Mouse (Mus musculus): ENCODE results near the gene Armh1. TPM values are rescaled to one million over a fixed set of nuclear protein-coding genes. Genes with fewer than 3 reads are reported as not detected.

The Armh1 gene
- polyA plus RNA-seq, 1 experiment = not detected

DNA sequence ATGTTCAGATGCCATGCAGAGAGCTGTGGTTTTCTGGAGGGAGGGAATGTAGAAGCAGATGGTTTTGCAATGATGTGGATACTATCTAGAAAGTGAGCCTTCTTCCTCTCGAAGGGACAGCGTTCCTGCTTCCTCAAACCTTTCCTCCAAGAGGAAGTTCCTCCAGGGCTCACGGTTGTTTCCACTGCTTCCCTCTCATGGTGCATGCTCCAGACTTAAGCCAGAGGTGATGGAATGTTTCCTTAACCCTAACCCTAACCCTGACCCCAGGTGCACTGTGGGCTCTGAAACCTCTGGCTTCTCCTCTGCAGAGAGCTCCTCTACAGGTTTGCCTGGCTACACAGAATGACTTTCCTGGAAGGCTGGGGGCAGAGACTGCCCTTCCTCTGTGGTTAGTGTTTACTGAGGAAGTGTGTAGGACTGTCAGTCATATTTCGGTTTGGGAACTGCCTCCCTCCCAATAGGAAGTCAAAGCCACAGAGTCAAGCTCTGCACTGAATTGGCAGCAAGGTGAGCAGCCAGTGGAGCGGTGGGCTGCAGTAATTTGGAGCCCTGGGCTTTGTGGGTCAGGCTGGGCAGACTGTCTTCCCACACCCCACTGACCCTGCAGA, 2.2 kb upstream of the Armh1 start:
- peaks cover 44% of the 10 kb centered on the region for H3K27me3 ChIP-seq (replicated peaks)

DNA sequence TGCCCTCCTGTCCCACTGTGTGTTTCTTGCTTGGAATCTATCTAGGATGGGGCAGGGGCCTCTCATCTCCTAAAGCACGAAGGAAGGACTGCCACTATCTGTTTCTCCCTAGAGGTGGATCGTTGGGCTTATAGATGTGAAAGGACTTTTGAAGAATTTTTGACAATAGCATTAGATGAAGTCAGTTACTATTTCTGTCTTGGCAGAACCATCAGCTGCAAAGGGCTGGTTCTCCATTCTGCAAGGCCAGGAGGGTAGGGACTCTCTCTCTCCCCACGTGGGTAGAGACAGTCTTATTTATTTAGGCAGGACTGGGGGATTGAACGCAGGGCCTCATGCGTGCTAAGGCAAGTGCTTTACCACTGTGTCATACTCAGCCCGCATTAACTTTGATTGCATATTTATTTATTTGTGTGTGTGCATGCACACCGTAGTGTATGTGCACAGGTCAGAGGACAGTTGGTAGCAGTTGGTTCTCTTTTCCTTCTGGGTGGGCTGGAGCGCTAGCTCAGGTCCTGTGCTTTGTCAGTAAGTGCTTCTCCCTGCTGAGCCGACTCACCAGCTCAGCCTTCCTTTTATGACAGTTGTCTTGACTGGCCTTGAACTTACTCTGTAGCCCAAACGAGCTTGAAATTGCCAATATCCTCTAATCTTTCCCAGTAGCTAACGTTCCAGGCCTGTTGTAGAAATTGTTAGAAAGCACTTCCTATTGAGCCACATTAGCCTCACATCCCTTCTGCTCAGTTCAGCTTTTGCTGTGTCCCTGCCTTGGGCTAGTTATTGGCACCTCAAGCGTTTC, 1.5 kb upstream of the Armh1 start:
- H3K27me3 ChIP-seq (replicated peaks) = peaks cover 40% of the 10 kb centered on the region
- peaks cover 1% of the 10 kb centered on the region for H3K9me3 ChIP-seq
- TF ChIP-seq GATA1 (IDR thresholded peaks at IDR 0.05; ENCODE audit: borderline replicate concordance, low read length) (no peak), FLI1 (IDR thresholded peaks at IDR 0.05; ENCODE audit: low read length) (no peak)
- no peak overlapping the region for H3K4me3 ChIP-seq (replicated peaks)
- H3K36me3 ChIP-seq (replicated peaks; ENCODE audit: low read length) = no peaks in the 10 kb centered on the region
- H3K4me1 ChIP-seq = peaks cover 31% of the 10 kb centered on the region

More for the DNA sequence above, 2.2 kb upstream of the Armh1 start:
- no peaks in the 10 kb centered on the region for H3K9me3 ChIP-seq
- no peaks in the 10 kb centered on the region for H3K36me3 ChIP-seq (replicated peaks; ENCODE audit: low read length)
- peak overlapping the region; percentile 4 for H3K4me3 ChIP-seq (replicated peaks)
- H3K4me1 ChIP-seq = peaks cover 31% of the 10 kb centered on the region
- TF ChIP-seq GATA1 (IDR thresholded peaks at IDR 0.05; ENCODE audit: borderline replicate concordance, low read length) (no peak), FLI1 (IDR thresholded peaks at IDR 0.05; ENCODE audit: low read length) (no peak)

- H3K4me1 ChIP-seq = peaks cover 37% of the 10 kb centered on the region
- no peak overlapping the region for H3K4me3 ChIP-seq (replicated peaks)
- no peak for TF ChIP-seq FLI1 (IDR thresholded peaks at IDR 0.05; ENCODE audit: low read length)
- TF ChIP-seq GATA1 (IDR thresholded peaks at IDR 0.05; ENCODE audit: borderline replicate concordance, low read length) = no peak
- H3K27me3 ChIP-seq (replicated peaks) = peaks cover 45% of the 10 kb centered on the region
- H3K36me3 ChIP-seq (replicated peaks; ENCODE audit: low read length) = no peaks in the 10 kb centered on the region
- peaks cover 6% of the 10 kb centered on the region for H3K9me3 ChIP-seq
These were observed 830 bp upstream of the Armh1 start for GRCm38 (mm10) chr4:117252755-117253154.

DNA sequence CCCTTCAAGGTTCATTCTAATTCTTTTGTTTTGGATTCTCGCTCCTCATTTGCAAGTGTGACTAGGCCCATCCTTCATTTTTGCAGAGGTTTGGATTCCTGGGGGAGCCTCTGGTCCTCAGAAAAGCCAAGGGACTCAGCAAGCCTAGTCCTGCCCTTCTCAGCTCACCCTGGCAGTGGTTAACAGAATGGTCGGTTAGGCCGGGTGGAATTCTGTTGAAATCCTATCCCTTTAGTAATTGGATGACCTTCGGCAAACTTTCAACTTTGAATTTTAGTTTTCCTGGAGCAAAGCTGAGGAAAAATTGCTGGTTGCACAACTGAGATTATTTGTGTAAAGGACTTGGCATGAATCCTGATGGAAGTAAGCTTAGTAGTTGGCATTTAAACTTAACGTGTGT, 426 bp upstream of the Armh1 start:
- TF ChIP-seq FLI1 (IDR thresholded peaks at IDR 0.05; ENCODE audit: low read length) (no peak), GATA1 (IDR thresholded peaks at IDR 0.05; ENCODE audit: borderline replicate concordance, low read length) (no peak)
- H3K4me3 ChIP-seq (replicated peaks) = peak overlapping the region; percentile 94
- H3K9me3 ChIP-seq = peaks cover 6% of the 10 kb centered on the region
- H3K27me3 ChIP-seq (replicated peaks) = peaks cover 44% of the 10 kb centered on the region
- peaks cover 40% of the 10 kb centered on the region for H3K4me1 ChIP-seq
- no peaks in the 10 kb centered on the region for H3K36me3 ChIP-seq (replicated peaks; ENCODE audit: low read length)

DNA sequence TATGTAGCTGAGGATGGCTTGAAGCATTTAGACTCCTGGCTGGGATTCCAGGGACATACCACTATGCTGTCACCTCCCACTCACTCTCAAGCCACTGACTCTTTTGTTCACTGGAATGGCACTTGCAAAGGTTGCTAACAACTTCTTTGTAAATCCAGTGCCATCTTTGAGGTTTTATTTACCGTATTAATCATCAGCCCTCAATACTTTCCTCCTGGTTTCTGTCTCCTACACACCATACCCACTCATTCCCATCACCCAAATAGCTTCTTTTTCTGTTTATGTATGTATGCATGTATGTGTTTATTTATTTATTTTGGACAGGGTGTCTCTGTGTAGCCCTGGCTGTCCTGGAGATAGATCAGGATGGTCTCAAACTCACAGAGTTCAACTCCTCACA, 943 bp downstream of the Armh1 start:
- no peak overlapping the region for H3K4me3 ChIP-seq (replicated peaks)

GRCm38 (mm10) chr4:117240867-117241266, 11.1 kb downstream of the Armh1 start:
- TF ChIP-seq FLI1 (IDR thresholded peaks at IDR 0.05; ENCODE audit: low read length) (no peak), GATA1 (IDR thresholded peaks at IDR 0.05; ENCODE audit: borderline replicate concordance, low read length) (no peak)
- H3K4me3 ChIP-seq (replicated peaks) = no peak overlapping the region
- peaks cover 45% of the 10 kb centered on the region for H3K27me3 ChIP-seq (replicated peaks)
- H3K4me1 ChIP-seq = peaks cover 5% of the 10 kb centered on the region
- H3K36me3 ChIP-seq (replicated peaks; ENCODE audit: low read length) = no peaks in the 10 kb centered on the region
- H3K9me3 ChIP-seq = peaks cover 23% of the 10 kb centered on the region

More for the DNA sequence above, 943 bp downstream of the Armh1 start:
- TF ChIP-seq GATA1 (IDR thresholded peaks at IDR 0.05; ENCODE audit: borderline replicate concordance, low read length) = no peak
- no peak for TF ChIP-seq FLI1 (IDR thresholded peaks at IDR 0.05; ENCODE audit: low read length)
- peaks cover 6% of the 10 kb centered on the region for H3K9me3 ChIP-seq
- peaks cover 43% of the 10 kb centered on the region for H3K4me1 ChIP-seq
- H3K27me3 ChIP-seq (replicated peaks) = peaks cover 43% of the 10 kb centered on the region
- H3K36me3 ChIP-seq (replicated peaks; ENCODE audit: low read length) = no peaks in the 10 kb centered on the region

DNA sequence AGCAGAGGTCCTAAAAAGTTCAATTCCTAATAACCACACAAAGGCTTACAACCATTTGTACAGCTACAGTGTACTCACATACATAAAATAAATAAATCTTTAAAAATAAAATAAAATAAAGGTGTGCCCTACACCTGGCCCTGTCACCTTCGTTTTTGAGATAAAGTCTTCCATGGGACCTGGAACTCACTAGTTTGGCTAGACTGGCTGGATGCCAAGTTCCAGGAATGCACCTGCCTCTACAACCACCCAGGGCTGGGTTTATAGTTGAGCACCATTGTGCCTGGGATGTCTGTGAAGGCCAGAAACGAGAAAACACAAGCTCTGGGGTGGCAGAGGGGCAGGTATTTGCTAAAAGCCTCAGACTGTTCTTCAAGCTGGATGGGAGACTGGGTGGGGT, 12.8 kb downstream of the Armh1 start:
- Histone ChIP-seq H3K36me3 (replicated peaks; ENCODE audit: low read length) (no peaks in the 10 kb centered on the region), H3K4me3 (replicated peaks) (no peak overlapping the region), H3K9me3 (peaks cover 24% of the 10 kb centered on the region), H3K4me1 (peaks cover 5% of the 10 kb centered on the region), H3K27me3 (replicated peaks) (peaks cover 44% of the 10 kb centered on the region)
- TF ChIP-seq GATA1 (IDR thresholded peaks at IDR 0.05; ENCODE audit: borderline replicate concordance, low read length) (no peak), FLI1 (IDR thresholded peaks at IDR 0.05; ENCODE audit: low read length) (no peak)

DNA sequence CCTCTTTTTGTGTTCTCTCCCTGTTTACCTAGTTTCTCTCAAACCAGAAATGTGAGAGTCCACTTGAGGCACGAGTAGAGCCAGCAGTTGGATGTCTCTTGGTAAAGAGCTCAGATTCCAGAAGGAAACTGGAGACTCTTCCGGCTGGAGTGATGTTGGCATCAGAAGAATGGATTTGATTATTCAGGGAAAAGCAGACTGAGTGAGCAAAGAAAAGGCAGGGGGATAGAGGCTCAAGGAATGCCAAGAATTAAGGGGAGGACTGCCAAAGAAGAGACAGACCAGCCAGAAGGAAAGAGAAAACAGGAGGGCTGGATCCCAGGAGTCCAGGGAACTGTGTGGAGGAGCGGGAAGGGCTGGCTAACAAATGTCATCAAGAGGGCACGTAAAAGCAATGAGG, 16.1 kb downstream of the Armh1 start:
- Histone ChIP-seq H3K27me3 (replicated peaks) (peaks cover 39% of the 10 kb centered on the region), H3K4me1 (no peaks in the 10 kb centered on the region), H3K36me3 (replicated peaks; ENCODE audit: low read length) (no peaks in the 10 kb centered on the region), H3K4me3 (replicated peaks) (no peak overlapping the region), H3K9me3 (peaks cover 24% of the 10 kb centered on the region)
- TF ChIP-seq FLI1 (IDR thresholded peaks at IDR 0.05; ENCODE audit: low read length) (no peak), GATA1 (IDR thresholded peaks at IDR 0.05; ENCODE audit: borderline replicate concordance, low read length) (no peak)

DNA sequence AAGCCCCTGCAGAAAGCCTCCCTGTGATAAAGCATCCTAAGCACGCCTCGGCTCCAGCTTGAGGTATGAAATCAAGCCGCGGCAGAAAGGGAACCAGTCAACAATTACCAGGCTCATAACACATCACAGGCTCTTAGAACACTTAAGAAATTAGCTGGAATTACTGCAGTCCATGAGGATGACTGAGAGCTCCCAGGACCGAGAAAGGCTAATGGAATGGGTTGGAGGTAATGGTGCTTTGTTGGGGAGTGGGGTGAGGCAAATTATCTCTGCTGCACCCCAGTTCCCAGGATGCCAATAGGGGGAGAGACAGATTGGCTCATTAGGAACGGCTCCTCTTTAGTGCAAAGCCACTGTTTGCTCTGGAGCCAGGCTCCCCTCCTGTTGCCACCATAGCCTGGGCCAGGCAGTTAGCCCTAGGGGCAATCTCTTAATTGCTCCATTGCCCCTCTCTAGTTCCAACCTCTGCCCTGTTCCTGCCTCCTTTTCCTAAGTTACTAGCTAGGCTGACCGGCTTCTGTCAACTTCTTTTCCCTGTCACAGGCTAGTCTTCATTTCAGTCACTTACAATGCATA, 17.7 kb downstream of the Armh1 start:
- peaks cover 24% of the 10 kb centered on the region for H3K9me3 ChIP-seq
- no peak overlapping the region for H3K4me3 ChIP-seq (replicated peaks)
- peaks cover 40% of the 10 kb centered on the region for H3K27me3 ChIP-seq (replicated peaks)
- no peaks in the 10 kb centered on the region for H3K36me3 ChIP-seq (replicated peaks; ENCODE audit: low read length)
- H3K4me1 ChIP-seq = no peaks in the 10 kb centered on the region
- TF ChIP-seq FLI1 (IDR thresholded peaks at IDR 0.05; ENCODE audit: low read length) (no peak), GATA1 (IDR thresholded peaks at IDR 0.05; ENCODE audit: borderline replicate concordance, low read length) (no peak)

DNA sequence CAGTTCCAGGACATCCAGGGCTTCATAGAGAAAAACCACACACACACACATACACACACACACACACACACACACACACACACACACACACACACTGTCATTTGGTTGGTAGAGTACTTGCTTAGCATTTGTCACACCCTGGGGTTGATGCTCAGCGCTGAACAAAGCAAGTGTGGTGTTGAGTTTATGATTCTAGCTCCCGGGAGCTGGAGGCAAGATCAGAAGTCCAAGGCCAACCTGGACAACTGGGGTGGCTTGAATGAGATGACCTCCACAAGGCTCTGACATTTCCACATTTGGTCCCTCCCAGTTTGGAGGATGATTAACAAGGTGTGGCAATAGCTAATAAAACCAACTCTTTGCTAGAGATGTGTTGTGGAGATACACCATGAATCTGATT, 20.7 kb downstream of the Armh1 start:
- H3K4me3 ChIP-seq (replicated peaks) = no peak overlapping the region

More for the DNA sequence above, 20.7 kb downstream of the Armh1 start:
- Histone ChIP-seq H3K9me3 (peaks cover 5% of the 10 kb centered on the region), H3K4me1 (no peaks in the 10 kb centered on the region), H3K36me3 (replicated peaks; ENCODE audit: low read length) (no peaks in the 10 kb centered on the region), H3K27me3 (replicated peaks) (peaks cover 46% of the 10 kb centered on the region)
- TF ChIP-seq GATA1 (IDR thresholded peaks at IDR 0.05; ENCODE audit: borderline replicate concordance, low read length) (no peak), FLI1 (IDR thresholded peaks at IDR 0.05; ENCODE audit: low read length) (no peak)

Measured in megakaryocyte, embryonic 14.5 days (primary cell).